In genomic region chr7:132930850-132931559, GRCm38 (mm10) we compare ENCODE assay signal across 8 mouse cellular contexts. TPM values are rescaled to one million over a fixed set of nuclear protein-coding genes. Genes with fewer than 3 reads are reported as not detected.
DNase-seq lines count a peak whose midpoint lies in the region; ATAC-seq and TF ChIP-seq lines count a peak whose summit lies in the region.

Gene Zranb1 (plus strand): TSS chr7:132931142.

- peak within 1 kb of the TSS; percentile 91 for H3K4me2 ChIP-seq in CH12.LX (ENCODE audit: insufficient read depth, low read depth, poor library complexity, severe bottlenecking)
- H3K4me2 ChIP-seq in forebrain, embryonic 11.5 days (ENCODE audit: low read depth, low read length, severe bottlenecking) = peak within 1 kb of the TSS; percentile 76
- H3K4me2 ChIP-seq in heart, embryonic 16.5 days (ENCODE audit: low read depth, low read length) = peak within 1 kb of the TSS; percentile 87
- H3K4me2 ChIP-seq in liver, embryonic 15.5 days = peak within 1 kb of the TSS; percentile 83
- peak within 1 kb of the TSS; percentile 82 for H3K4me2 ChIP-seq in neural tube, embryonic 12.5 days (replicated peaks)

- H3K79me2 ChIP-seq in CH12.LX (replicated peaks; ENCODE audit: control insufficient read depth, extremely low read depth, insufficient read depth, poor library complexity, severe bottlenecking) = peaks cover 21% of the 10 kb centered on the region

- H3K4me3 ChIP-seq in CH12.LX (replicated peaks in 1 of 3; ENCODE audit: low read depth in 2 of 3, low read length in 2 of 3, poor library complexity in 1 of 3) = peak within 1 kb of the TSS; percentile 95 to 97 (median 97)
- H3K4me3 ChIP-seq in forebrain, embryonic 11.5 days (ENCODE audit: low read depth, low read length) = peak within 1 kb of the TSS; percentile 97
- H3K4me3 ChIP-seq in heart, embryonic 16.5 days (ENCODE audit: low read length) = peak within 1 kb of the TSS; percentile 71
- peak within 1 kb of the TSS; percentile 99 for H3K4me3 ChIP-seq in liver, embryonic 15.5 days (replicated peaks)
- peak within 1 kb of the TSS; percentile 96 for H3K4me3 ChIP-seq in neural tube, embryonic 12.5 days

- peak; percentile 100 for ATAC-seq in forebrain, embryonic 11.5 days (replicated peaks; ENCODE audit: low FRiP score)
- peak; percentile 99 for ATAC-seq in heart, embryonic 16.5 days (replicated peaks; ENCODE audit: extremely low read depth, insufficient read depth, low FRiP score)
- peak; percentile 97 for ATAC-seq in liver, embryonic 15.5 days (ENCODE audit: insufficient read depth)
- peak; percentile 99 for ATAC-seq in neural tube, embryonic 12.5 days (ENCODE audit: low FRiP score, low read depth)

- H3K27ac ChIP-seq in CH12.LX (ENCODE audit: insufficient read depth, low read depth) = peak within 1 kb of the TSS; percentile 23; the same call in 1 of the 2 replicates
- H3K27ac ChIP-seq in forebrain, embryonic 11.5 days (ENCODE audit: low read depth, low read length) = peak within 1 kb of the TSS; percentile 90
- peak within 1 kb of the TSS; percentile 97 for H3K27ac ChIP-seq in heart, embryonic 16.5 days (ENCODE audit: low read length)
- H3K27ac ChIP-seq in liver, embryonic 15.5 days (replicated peaks) = peak within 1 kb of the TSS; percentile 99
- H3K27ac ChIP-seq in neural tube, embryonic 12.5 days = peak within 1 kb of the TSS; percentile 97

- peak; percentile 96 for DNase-seq in CH12.LX (ENCODE audit: extremely low read depth)
- DNase-seq in c-Kit-positive CD71-positive TER-119-negative erythroid progenitor cells, embryonic 14.5 days (ENCODE audit: low read depth) = peak; percentile 95
- DNase-seq in forebrain, embryonic 11.5 days (ENCODE audit: low spot score) = peak; percentile 100
- peak; percentile 99 for DNase-seq in kidney, postnatal 36 days
- DNase-seq in telencephalon, adult 2 months (ENCODE audit: low read depth, low spot score) = peak; percentile 96

- in situ Hi-C loops in CH12.LX (cut with MboI; ENCODE audit: low pct_ligation_motif_present, low pct_unique_long_range_greater_than_20kb, low sequenced_read_pairs) = loop anchor here (5.0 to 10.0 kb wide), 2 partner anchors 36 to 64 kb away; no protein-coding TSS in a partner anchor

- H3K4me1 ChIP-seq in CH12.LX (ENCODE audit: control insufficient read depth in 1 of 2, insufficient read depth in 2 of 2) = peaks cover 2 to 8% of the 10 kb centered on the region in 2 experiments; a peak in 2 of 4 replicates
- H3K4me1 ChIP-seq in forebrain, embryonic 11.5 days (replicated peaks; ENCODE audit: control insufficient read depth, insufficient read depth, low read length) = peaks cover 3% of the 10 kb centered on the region; the same call in 1 of the 2 replicates
- peaks cover 10% of the 10 kb centered on the region for H3K4me1 ChIP-seq in heart, embryonic 16.5 days (ENCODE audit: control insufficient read depth, insufficient read depth, low read length)
- H3K4me1 ChIP-seq in liver, embryonic 15.5 days (replicated peaks) = peaks cover 25% of the 10 kb centered on the region
- peaks cover 10% of the 10 kb centered on the region for H3K4me1 ChIP-seq in neural tube, embryonic 12.5 days

- TF ChIP-seq EP300 in CH12.LX (IDR thresholded peaks at IDR 0.05; ENCODE audit: low read length) = no peak

- TF ChIP-seq CTCF in CH12.LX (conservative IDR thresholded peaks at IDR 0.05 in 1 of 2, IDR thresholded peaks at IDR 0.05 in 1 of 2; ENCODE audit: low read depth in 2 of 2, low read length in 2 of 2) = no peak

- no peaks in the 10 kb centered on the region for H3K36me3 ChIP-seq in CH12.LX (replicated peaks in 1 of 2; ENCODE audit: control insufficient read depth in 1 of 2, insufficient read depth in 1 of 2, low read length in 1 of 2)
- no peaks in the 10 kb centered on the region for H3K36me3 ChIP-seq in forebrain, embryonic 11.5 days (ENCODE audit: control insufficient read depth, insufficient read depth, low read length)
- no peaks in the 10 kb centered on the region for H3K36me3 ChIP-seq in heart, embryonic 16.5 days (ENCODE audit: control insufficient read depth, insufficient read depth)
- no peaks in the 10 kb centered on the region for H3K36me3 ChIP-seq in liver, embryonic 15.5 days (replicated peaks)
- H3K36me3 ChIP-seq in neural tube, embryonic 12.5 days = no peaks in the 10 kb centered on the region

- dilution Hi-C loops in CH12.LX (cut with MboI; ENCODE audit: extremely low pct_ligation_motif_present, extremely low pct_unique_long_range_greater_than_20kb, low sequenced_read_pairs) = no loop called here

- TF ChIP-seq RAD21 in CH12.LX (IDR thresholded peaks at IDR 0.05; ENCODE audit: low read depth, low read length) = no peak

- under 1% methylated on average over 64 of the region's 93 CpGs for WGBS in forebrain, embryonic 11.5 days
- WGBS in heart, embryonic 16.5 days = under 1% methylated on average over 72 of the region's 93 CpGs
- under 1% methylated on average over 93 of the region's 93 CpGs for WGBS in liver, embryonic 15.5 days (ENCODE audit: insufficient replicate concordance)
- WGBS in neural tube, embryonic 12.5 days = under 1% methylated on average over 86 of the region's 93 CpGs

- TF ChIP-seq POLR2A in CH12.LX (IDR thresholded peaks at IDR 0.05; ENCODE audit: low read depth, low read length) = peak; percentile 91

- H3K27me3 ChIP-seq in CH12.LX (replicated peaks) = no peaks in the 10 kb centered on the region
- H3K27me3 ChIP-seq in forebrain, embryonic 11.5 days (ENCODE audit: control insufficient read depth, insufficient read depth, low read length) = no peaks in the 10 kb centered on the region
- H3K27me3 ChIP-seq in heart, embryonic 16.5 days (ENCODE audit: control insufficient read depth, insufficient read depth, low read length) = no peaks in the 10 kb centered on the region
- 0 out of 2 replicates have a peak, but pooled peaks cover under 1% of the 10 kb centered on the region for H3K27me3 ChIP-seq in liver, embryonic 15.5 days
- H3K27me3 ChIP-seq in neural tube, embryonic 12.5 days (replicated peaks) = no peaks in the 10 kb centered on the region

- H3K9ac ChIP-seq in CH12.LX (ENCODE audit: insufficient read depth, low read depth) = peak within 1 kb of the TSS; percentile 80
- peak within 1 kb of the TSS; percentile 94 for H3K9ac ChIP-seq in forebrain, embryonic 11.5 days (ENCODE audit: low read length)
- peak within 1 kb of the TSS; percentile 98 for H3K9ac ChIP-seq in heart, embryonic 16.5 days (ENCODE audit: low read length)
- peak within 1 kb of the TSS; percentile 99 for H3K9ac ChIP-seq in liver, embryonic 15.5 days
- peak within 1 kb of the TSS; percentile 97 for H3K9ac ChIP-seq in neural tube, embryonic 12.5 days

- no peaks in the 10 kb centered on the region for H3K9me3 ChIP-seq in CH12.LX (replicated peaks; ENCODE audit: low read length)
- H3K9me3 ChIP-seq in forebrain, embryonic 11.5 days (ENCODE audit: control insufficient read depth, low read length) = no peaks in the 10 kb centered on the region
- H3K9me3 ChIP-seq in heart, embryonic 16.5 days (replicated peaks; ENCODE audit: control insufficient read depth, low read length) = no peaks in the 10 kb centered on the region
- H3K9me3 ChIP-seq in liver, embryonic 15.5 days (replicated peaks) = no peaks in the 10 kb centered on the region
- H3K9me3 ChIP-seq in neural tube, embryonic 12.5 days = no peaks in the 10 kb centered on the region

TF ChIP-seq in CH12.LX, 34 proteins besides CTCF, POLR2A, EP300 and RAD21 (continues in another document):
- TF ChIP-seq CHD2 (IDR thresholded peaks at IDR 0.05; ENCODE audit: low read length) (peak; percentile 81), MXI1 (IDR thresholded peaks at IDR 0.05; ENCODE audit: low read depth, low read length) (peak; percentile 81), USF1 (IDR thresholded peaks at IDR 0.05; ENCODE audit: low read depth, low read length) (no peak), MAX (IDR thresholded peaks at IDR 0.05; ENCODE audit: low read length) (peak; percentile 83), MAZ (IDR thresholded peaks at IDR 0.05; ENCODE audit: low read depth, low read length) (no peak), ZMIZ1 (IDR thresholded peaks at IDR 0.05; ENCODE audit: low read depth, low read length) (peak; percentile 64), MYC (IDR thresholded peaks at IDR 0.05; ENCODE audit: low read depth, low read length) (no peak), ZKSCAN1 (IDR thresholded peaks at IDR 0.05; ENCODE audit: borderline replicate concordance, low read depth, low read length) (no peak), POLR2AphosphoS2 (IDR thresholded peaks at IDR 0.05; ENCODE audit: low read depth, low read length) (0 out of 2 replicates have a peak, but pooled peaks have one; percentile 26), UBTF (IDR thresholded peaks at IDR 0.05; ENCODE audit: low read depth, low read length) (no peak; the same call in 1 of the 2 replicates), TBP (conservative IDR thresholded peaks at IDR 0.05; ENCODE audit: low read depth, low read length) (0 out of 2 replicates have a peak, but pooled peaks have one; percentile 48), NRF1 (IDR thresholded peaks at IDR 0.05; ENCODE audit: low read depth, low read length) (peak; percentile 77), JUND (conservative IDR thresholded peaks at IDR 0.05; ENCODE audit: low read depth, low read length) (no peak), NELFE (IDR thresholded peaks at IDR 0.05; ENCODE audit: low read depth, low read length) (peak; percentile 92), KAT2A (IDR thresholded peaks at IDR 0.05; ENCODE audit: insufficient replicate concordance, low read length) (peak; percentile 86; the same call in 1 of the 2 replicates), SIN3A (IDR thresholded peaks at IDR 0.05; ENCODE audit: low read length) (peak; percentile 86), IRF4 (IDR thresholded peaks at IDR 0.05; ENCODE audit: low read depth, low read length) (peak; percentile 47), E2F4 (IDR thresholded peaks at IDR 0.05; ENCODE audit: insufficient replicate concordance, low read depth, low read length) (peak; percentile 76; the same call in 1 of the 2 replicates), TCF12 (IDR thresholded peaks at IDR 0.05; ENCODE audit: low read depth, low read length) (peak; percentile 81), ELF1 (IDR thresholded peaks at IDR 0.05; ENCODE audit: low read depth, low read length) (peak; percentile 73), MEF2A (IDR thresholded peaks at IDR 0.05; ENCODE audit: borderline replicate concordance, low read depth, low read length) (peak; percentile 57; the same call in 1 of the 2 replicates)

RNA-seq across cellular contexts. Expression of gene Zranb1, which starts in this region (rescaled TPM):
- total RNA-seq in CH12.LX (2012; rRNA removed) (10.8 and 11.3 TPM in 2 replicates), CH12.LX (2014; rRNA removed) (17.6 and 22.0 TPM in 2 replicates)
- polyA plus RNA-seq in CH12.LX (2012; ENCODE audit: insufficient read length, low read depth) = 11.6 and 11.7 TPM in 2 replicates
- 18.0 and 18.1 TPM in 2 replicates for polyA plus RNA-seq in forebrain, embryonic 11.5 days (2014; fragmentation: Nextera tagmentation; extraction: Ambion mirVana)
- polyA plus RNA-seq in heart, embryonic 16.5 days (2015; fragmentation: Nextera tagmentation; extraction: Ambion mirVana) = 7.0 and 9.2 TPM in 2 replicates
- 6.4 and 6.8 TPM in 2 replicates for polyA plus RNA-seq in liver, embryonic 15.5 days (2015; fragmentation: Nextera tagmentation; extraction: Ambion mirVana)
- polyA plus RNA-seq in neural tube, embryonic 12.5 days (2016; fragmentation: Nextera tagmentation; extraction: Ambion mirVana) = 17.4 and 19.7 TPM in 2 replicates

Comparison
In these comparisons a context has a peak if more than half of its experiments do, and no peak if none do; other contexts are left out.
1. Peak in every context shown above with its lines: DNase-seq, ATAC-seq, H3K4me3 ChIP-seq and H3K27ac ChIP-seq.
2. H3K27ac ChIP-seq: peak in every context shown above with its lines; median percentile 99 in liver, embryonic 15.5 days; 97 in heart, embryonic 16.5 days; 97 in neural tube, embryonic 12.5 days; 90 in forebrain, embryonic 11.5 days; 23 in CH12.LX.